Mouse (Mus musculus): Measurements from ENCODE around the gene Lpin1. TPM values are rescaled to one million over a fixed set of nuclear protein-coding genes. Genes with fewer than 3 reads are reported as not detected.

Gene Lpin1
- polyA plus RNA-seq, 1 experiment, result 66.4 TPM

GRCm38 (mm10) chr12:16619453-16619852 is 8.7 kb upstream of the Lpin1 start:
- DNase-seq (ENCODE audit: low read depth), result no peak

GRCm38 (mm10) chr12:16618512-16619274 is 7.9 kb upstream of the Lpin1 start:
- DNase-seq (ENCODE audit: low read depth), result peak; percentile 85

DNA sequence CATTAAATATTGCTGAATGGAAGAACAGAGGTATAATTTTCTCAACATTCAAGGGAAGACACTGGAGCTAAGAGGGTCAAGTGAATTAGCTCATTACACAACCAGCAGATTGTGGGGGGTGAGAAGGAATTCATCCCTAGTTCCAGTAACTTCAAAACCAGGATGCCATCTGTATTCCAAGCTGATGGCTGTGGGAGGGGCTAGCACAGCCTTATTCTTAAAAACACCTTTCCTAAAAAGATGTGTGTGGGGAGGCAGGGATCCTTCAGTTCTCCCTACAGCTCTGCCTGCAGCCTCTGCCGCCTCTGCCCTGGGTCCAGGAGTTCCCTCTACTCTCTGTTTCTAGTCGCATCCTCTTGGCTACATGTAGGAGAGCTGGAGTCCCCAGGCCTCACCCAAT is 5.0 kb upstream of the Lpin1 start:
- DNase-seq (ENCODE audit: low read depth), result no peak

- DNase-seq (ENCODE audit: low read depth), result no peak
Measured at GRCm38 (mm10) chr12:16614556-16614955, 3.8 kb upstream of the Lpin1 start.

- no peak for DNase-seq (ENCODE audit: low read depth)
Measured at GRCm38 (mm10) chr12:16605624-16606023, 5.1 kb downstream of the Lpin1 start.

DNA sequence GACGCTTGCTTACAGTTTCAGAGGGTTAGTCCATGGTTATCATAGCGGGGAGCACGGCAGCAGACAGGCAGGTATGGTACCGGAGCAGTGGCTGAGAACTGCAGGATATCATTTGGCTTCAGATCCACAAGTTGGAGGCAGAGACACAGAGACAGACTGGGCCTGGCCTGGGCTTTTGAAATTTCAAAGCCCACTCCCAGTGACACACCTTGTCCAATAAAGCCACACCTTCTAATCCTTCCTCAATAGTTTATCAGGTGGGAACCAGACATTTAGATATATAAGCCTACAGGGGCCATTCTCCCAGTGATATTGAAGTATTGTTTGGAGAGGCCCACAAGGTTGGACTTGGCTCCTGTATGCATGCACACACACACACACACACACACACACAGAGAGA is 8.5 kb downstream of the Lpin1 start:
- no peak for DNase-seq (ENCODE audit: low read depth)

GRCm38 (mm10) chr12:16600374-16600773 is 10.4 kb downstream of the Lpin1 start:
- no peak for DNase-seq (ENCODE audit: low read depth)

DNA sequence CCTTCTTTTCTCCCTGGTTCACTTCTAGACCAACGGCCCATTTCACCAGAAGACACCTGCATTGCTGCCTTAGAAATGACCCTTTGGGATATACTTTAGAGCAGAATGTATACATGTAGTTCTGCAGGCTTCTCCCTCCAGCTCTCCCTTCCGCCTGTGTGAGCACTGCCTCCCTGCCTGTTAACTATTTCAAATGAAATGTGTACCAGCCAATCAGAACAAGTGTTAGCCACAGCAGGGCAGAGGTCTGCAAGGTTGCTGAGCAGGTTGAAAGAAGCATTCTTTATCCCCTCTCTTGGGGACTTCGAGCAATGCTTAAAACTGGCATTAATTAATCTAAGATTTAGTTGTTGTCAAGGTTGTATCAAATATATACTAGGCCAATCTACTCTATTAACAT is 11.4 kb downstream of the Lpin1 start:
- no peak for DNase-seq (ENCODE audit: low read depth)

DNA sequence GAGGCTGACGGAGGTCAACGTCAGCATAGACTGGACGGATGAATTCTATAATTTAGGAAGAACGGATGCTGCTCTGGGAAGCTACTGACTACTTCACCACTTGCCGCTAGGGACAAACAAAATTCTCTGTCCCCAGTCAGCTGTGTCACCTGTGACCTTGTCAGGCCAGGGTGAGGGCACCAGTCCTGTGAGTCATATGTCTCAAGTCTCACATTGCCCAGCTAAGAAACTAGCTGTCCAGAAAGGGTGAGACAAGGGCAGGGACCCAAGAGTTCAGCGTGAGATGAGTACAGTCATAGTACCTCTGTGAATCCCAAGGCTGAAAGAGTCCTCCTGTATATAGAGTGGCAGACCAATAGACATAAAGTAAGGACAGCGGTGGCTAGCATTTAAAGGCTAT is 17.0 kb downstream of the Lpin1 start:
- DNase-seq (ENCODE audit: low read depth), result no peak

DNA sequence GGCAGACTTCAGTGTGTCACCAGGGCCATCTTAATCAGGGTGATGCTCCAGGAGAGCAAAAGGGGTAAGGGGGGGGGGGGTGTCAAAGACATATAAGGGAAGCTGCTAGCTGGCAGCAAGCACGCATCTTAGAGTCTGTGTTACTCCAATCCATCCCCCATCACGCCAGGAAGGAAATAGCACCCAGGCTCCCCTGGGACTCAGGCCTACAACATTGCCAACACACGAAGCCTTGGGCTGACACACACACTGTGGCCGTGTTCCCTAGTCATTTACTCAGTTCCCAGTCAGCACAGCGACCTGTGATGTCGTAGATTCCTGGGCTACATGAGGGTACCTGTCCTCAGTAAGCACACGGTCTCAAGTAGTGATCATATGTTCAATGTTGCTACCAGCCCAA is 17.8 kb downstream of the Lpin1 start:
- no peak for DNase-seq (ENCODE audit: low read depth)

DNA sequence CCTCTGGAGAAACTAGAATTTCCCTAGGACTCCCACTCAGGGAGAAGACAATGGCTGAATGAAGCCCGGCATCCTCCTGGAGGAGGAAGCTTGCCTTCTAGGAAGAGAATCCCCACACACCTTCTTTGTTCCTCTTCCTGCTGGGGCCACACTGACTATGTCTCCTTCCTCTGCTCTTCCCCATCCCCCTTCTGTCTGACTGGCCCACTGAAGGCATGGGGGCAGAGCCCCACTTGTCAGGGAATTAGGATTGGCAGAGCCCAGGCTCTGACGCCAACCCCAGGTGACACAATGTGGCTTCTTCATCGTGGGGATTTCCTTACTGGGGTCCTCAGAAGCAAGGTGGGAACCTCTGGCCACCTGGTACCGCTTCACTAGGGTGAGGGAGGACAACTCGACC is 18.3 kb downstream of the Lpin1 start:
- no peak for DNase-seq (ENCODE audit: low read depth)

DNA sequence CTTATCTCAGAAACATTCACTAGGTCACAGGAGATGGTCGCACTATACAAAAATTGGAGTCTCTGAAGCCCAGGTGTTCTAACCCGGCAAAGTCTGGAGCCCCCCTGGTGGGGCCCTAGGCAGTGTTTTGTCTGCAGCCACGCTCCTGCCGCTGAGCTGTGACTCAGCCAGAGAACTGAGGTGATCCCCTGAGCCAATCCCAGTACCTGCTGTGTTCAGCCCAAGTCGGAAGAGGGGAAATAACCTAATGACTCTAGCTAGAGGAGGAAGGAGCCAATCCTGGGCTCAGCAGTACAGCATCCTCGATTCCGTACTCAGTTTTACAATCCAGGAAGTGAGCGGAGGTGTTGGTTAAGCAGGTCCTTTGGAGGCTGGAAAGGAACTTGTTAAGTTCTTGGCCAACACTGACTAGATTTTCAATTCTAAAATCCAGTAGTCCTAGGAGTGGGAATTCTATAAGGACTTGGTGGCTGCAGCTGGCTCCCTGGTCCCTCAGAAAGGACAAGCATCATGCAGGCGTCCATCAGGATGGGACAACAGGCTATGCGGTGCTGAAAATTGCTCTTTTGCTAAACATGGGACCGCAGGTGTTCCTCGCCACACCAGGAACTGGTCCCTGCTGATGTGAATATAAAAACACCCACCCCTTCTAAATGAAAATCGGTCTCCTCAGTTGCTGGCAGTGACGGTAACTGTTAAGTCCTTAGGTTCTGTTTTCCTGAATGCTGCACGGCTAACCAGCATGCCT is 19.1 kb downstream of the Lpin1 start:
- DNase-seq (ENCODE audit: low read depth), result no peak

GRCm38 (mm10) chr12:16589966-16590365 is 20.8 kb downstream of the Lpin1 start:
- peak; percentile 89 for DNase-seq (ENCODE audit: low read depth)

GRCm38 (mm10) chr12:16589204-16589949 is 21.4 kb downstream of the Lpin1 start:
- DNase-seq (ENCODE audit: low read depth), result no peak

- DNase-seq (ENCODE audit: low read depth), result no peak
Measured at GRCm38 (mm10) chr12:16588396-16589042, 22.2 kb downstream of the Lpin1 start.

GRCm38 (mm10) chr12:16587767-16588166 is 23.0 kb downstream of the Lpin1 start:
- no peak for DNase-seq (ENCODE audit: low read depth)

- DNase-seq (ENCODE audit: low read depth), result no peak
Measured at GRCm38 (mm10) chr12:16587111-16587510, 23.7 kb downstream of the Lpin1 start.

DNA sequence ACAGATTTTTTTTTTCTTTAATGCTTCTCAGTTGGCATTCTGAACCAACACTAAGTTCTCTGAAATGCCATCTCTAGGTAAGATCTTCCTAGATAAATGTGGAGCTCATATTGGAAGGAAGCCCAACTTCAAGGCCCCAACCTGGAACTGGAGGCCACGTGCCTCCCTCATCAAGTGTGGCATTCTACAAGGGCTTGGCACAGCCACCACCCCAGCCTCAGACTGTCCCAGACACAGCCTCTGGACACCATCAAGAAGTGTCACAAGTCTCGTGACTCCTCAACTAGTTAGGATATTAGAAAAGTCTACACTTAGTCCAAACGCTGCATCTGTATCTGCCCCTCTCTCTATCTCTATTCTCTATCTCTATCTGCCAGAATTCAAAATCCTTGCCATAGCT is 25.8 kb downstream of the Lpin1 start:
- DNase-seq (ENCODE audit: low read depth), result no peak

- peak; percentile 91 for DNase-seq (ENCODE audit: low read depth)
Measured at GRCm38 (mm10) chr12:16584035-16584682, 26.6 kb downstream of the Lpin1 start.

GRCm38 (mm10) chr12:16583313-16583712 is 27.5 kb downstream of the Lpin1 start:
- no peak for DNase-seq (ENCODE audit: low read depth)

DNA sequence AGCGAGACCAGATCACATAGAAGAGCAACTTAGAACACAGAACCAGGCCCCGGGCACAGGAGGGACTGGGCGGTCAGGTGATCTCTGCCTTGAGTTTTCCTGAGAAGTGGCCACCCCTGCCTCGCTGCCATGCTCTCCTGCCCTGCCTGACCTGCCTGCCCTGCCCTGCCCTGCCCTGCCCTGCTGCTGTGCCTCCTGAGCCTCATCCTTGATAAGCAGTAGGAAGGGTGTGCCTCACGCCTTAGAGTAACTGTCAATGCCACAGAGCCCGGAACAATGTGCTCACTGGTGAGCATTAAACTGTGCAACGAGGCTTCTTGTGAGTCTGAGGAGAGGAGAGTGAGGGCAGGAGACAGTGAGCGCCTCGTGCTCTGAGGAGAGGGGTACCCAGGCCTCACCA is 30.5 kb downstream of the Lpin1 start:
- no peak for DNase-seq (ENCODE audit: low read depth)

Measured in gonadal fat pad, adult 2 months (tissue).